In the genomic region with DNA sequence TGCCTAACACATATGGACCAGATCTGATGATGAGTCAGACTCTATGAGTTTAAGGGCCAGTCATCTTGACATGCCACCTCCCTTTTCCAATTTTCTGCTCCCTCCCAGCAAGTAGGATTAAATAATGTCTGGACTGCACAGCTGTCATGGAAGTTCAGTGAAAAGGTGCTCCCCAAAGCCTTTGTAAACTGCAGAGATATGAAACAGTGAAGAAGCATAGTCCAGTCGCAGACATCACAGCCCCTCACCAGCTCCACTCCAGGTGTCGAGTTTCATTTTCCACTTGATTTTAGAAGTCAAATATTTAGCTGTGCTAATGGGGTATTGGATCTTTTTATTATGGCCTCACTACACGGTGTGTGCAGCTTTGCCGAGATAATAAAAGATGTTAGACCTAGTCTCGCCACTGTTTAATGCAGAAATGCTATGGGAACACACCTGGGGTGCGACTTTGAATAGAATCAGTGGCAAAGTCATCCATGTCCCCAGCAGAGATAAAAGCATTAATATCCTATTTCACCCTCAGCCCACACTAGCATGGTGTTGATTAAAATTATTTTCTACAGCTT, we compare ENCODE assay signal across 21 mouse cellular contexts.
A peak's percentile ranks its signal among the peaks of the same experiment; 100 is the strongest.
DNase-seq lines count a peak whose midpoint lies in the region; ATAC-seq and TF ChIP-seq lines count a peak whose summit lies in the region.
"Had no signal": no experiment of that assay in that cellular context is flagged by ENCODE, and none has a peak within 500 bp of the region (broad histone marks: within the 10 kb centered on the region; RNA-seq: fewer than 3 reads in every experiment).

No protein-coding gene starts in this region.

- H3K4me2 ChIP-seq in forebrain, embryonic 14.5 days (ENCODE audit: low read length): no peak overlapping the region
- no peak overlapping the region for H3K4me2 ChIP-seq in forebrain, postnatal 0 days (ENCODE audit: low read depth)
- no peak overlapping the region for H3K4me2 ChIP-seq in midbrain, embryonic 15.5 days
- H3K4me2 ChIP-seq in midbrain, postnatal 0 days (ENCODE audit: low read depth, low read length, poor library complexity, severe bottlenecking): no peak overlapping the region
- H3K4me2 ChIP-seq: embryonic facial prominence, embryonic 13.5 days; embryonic facial prominence, embryonic 15.5 days had no signal

- peak; percentile 24 for DNase-seq in forebrain, embryonic 14.5 days (ENCODE audit: low spot score)
- DNase-seq in forebrain, postnatal 0 days: no peak
- DNase-seq in midbrain, postnatal 0 days (ENCODE audit: low spot score): no peak
- peak; percentile 6 for DNase-seq in brain, adult 2 months (ENCODE audit: low read depth, low spot score)
- DNase-seq in brain, embryonic 14.5 days (ENCODE audit: low read depth): peak; percentile 53
- no peak for DNase-seq in heart, postnatal 36 days
- DNase-seq: adrenal gland, adult 2 months; adrenal gland, postnatal 10 days; adrenal gland, postnatal 25 days; cerebellum, adult 11 months; cerebellum, adult 18-20 months; cerebellum, adult 8-10 months; cerebellum, adult 9-11 months; cerebellum, postnatal 14 days; cerebellum, postnatal 36 days; embryo, embryonic 11 days had no signal

- intact Hi-C loops in heart, postnatal 36 days (cut with DNase I): no loop called here

- H3K27me3 ChIP-seq in forebrain, embryonic 14.5 days (replicated peaks; ENCODE audit: control insufficient read depth, insufficient read depth, low read length): no peaks in the 10 kb centered on the region
- no peaks in the 10 kb centered on the region for H3K27me3 ChIP-seq in forebrain, postnatal 0 days (ENCODE audit: insufficient read depth, low read length)
- H3K27me3 ChIP-seq in midbrain, embryonic 15.5 days (replicated peaks): no peaks in the 10 kb centered on the region
- no peaks in the 10 kb centered on the region for H3K27me3 ChIP-seq in midbrain, postnatal 0 days (ENCODE audit: insufficient read depth, low read length)
- H3K27me3 ChIP-seq: embryonic facial prominence, embryonic 13.5 days; embryonic facial prominence, embryonic 15.5 days had no signal

- no peak overlapping the region for H3K4me3 ChIP-seq in forebrain, embryonic 14.5 days (ENCODE audit: low read depth, low read length)
- no peak overlapping the region for H3K4me3 ChIP-seq in forebrain, postnatal 0 days (ENCODE audit: low read depth, low read length)
- H3K4me3 ChIP-seq in midbrain, embryonic 15.5 days: no peak overlapping the region
- H3K4me3 ChIP-seq in midbrain, postnatal 0 days (ENCODE audit: low read depth, low read length): no peak overlapping the region
- H3K4me3 ChIP-seq: embryonic facial prominence, embryonic 13.5 days; embryonic facial prominence, embryonic 15.5 days; erythroblast, embryonic 14.5 days; forebrain, embryonic 10.5 days had no signal

- no peaks in the 10 kb centered on the region for H3K36me3 ChIP-seq in forebrain, embryonic 14.5 days (ENCODE audit: control insufficient read depth, insufficient read depth, low read length)
- H3K36me3 ChIP-seq in forebrain, postnatal 0 days (ENCODE audit: insufficient read depth): no peaks in the 10 kb centered on the region
- no peaks in the 10 kb centered on the region for H3K36me3 ChIP-seq in midbrain, embryonic 15.5 days (replicated peaks)
- no peaks in the 10 kb centered on the region for H3K36me3 ChIP-seq in midbrain, postnatal 0 days (ENCODE audit: insufficient read depth, low read length)
- H3K36me3 ChIP-seq: embryonic facial prominence, embryonic 13.5 days; embryonic facial prominence, embryonic 15.5 days; forebrain, embryonic 10.5 days had no signal

- no peak for TF ChIP-seq CTCF in forebrain, postnatal 0 days (IDR thresholded peaks at IDR 0.05; ENCODE audit: low read depth)
- no peak for TF ChIP-seq CTCF in midbrain, postnatal 0 days (IDR thresholded peaks at IDR 0.05)
- no peak for TF ChIP-seq CTCF in brain, embryonic 14.5 days (IDR thresholded peaks at IDR 0.05; ENCODE audit: borderline replicate concordance, extremely low read depth, insufficient read depth, insufficient read length)

- no peaks in the 10 kb centered on the region for H3K4me1 ChIP-seq in forebrain, embryonic 14.5 days (ENCODE audit: control insufficient read depth, insufficient read depth, low read length)
- no peaks in the 10 kb centered on the region for H3K4me1 ChIP-seq in forebrain, postnatal 0 days (ENCODE audit: insufficient read depth)
- no peaks in the 10 kb centered on the region for H3K4me1 ChIP-seq in midbrain, embryonic 15.5 days
- H3K4me1 ChIP-seq in midbrain, postnatal 0 days (ENCODE audit: insufficient read depth, low read length): no peaks in the 10 kb centered on the region
- H3K4me1 ChIP-seq: embryonic facial prominence, embryonic 13.5 days; embryonic facial prominence, embryonic 15.5 days; forebrain, embryonic 10.5 days had no signal

- H3K9me3 ChIP-seq in forebrain, embryonic 14.5 days (replicated peaks; ENCODE audit: control insufficient read depth, low read length): no peaks in the 10 kb centered on the region
- H3K9me3 ChIP-seq in forebrain, postnatal 0 days (ENCODE audit: low read length): no peaks in the 10 kb centered on the region
- H3K9me3 ChIP-seq in midbrain, embryonic 15.5 days: no peaks in the 10 kb centered on the region
- no peaks in the 10 kb centered on the region for H3K9me3 ChIP-seq in midbrain, postnatal 0 days (ENCODE audit: low read length)
- H3K9me3 ChIP-seq: embryonic facial prominence, embryonic 13.5 days; embryonic facial prominence, embryonic 15.5 days; forebrain, embryonic 10.5 days had no signal

- no peak for TF ChIP-seq POLR2A in brain, embryonic 14.5 days (IDR thresholded peaks at IDR 0.05; ENCODE audit: borderline replicate concordance, extremely low read depth, insufficient read depth, insufficient read length, poor library complexity, severe bottlenecking)

- H3K27ac ChIP-seq in forebrain, embryonic 14.5 days (ENCODE audit: low read depth, low read length): no peak overlapping the region
- H3K27ac ChIP-seq in forebrain, postnatal 0 days (ENCODE audit: low read depth, low read length): no peak overlapping the region
- no peak overlapping the region for H3K27ac ChIP-seq in midbrain, embryonic 15.5 days
- no peak overlapping the region for H3K27ac ChIP-seq in midbrain, postnatal 0 days (ENCODE audit: low read depth, low read length)
- H3K27ac ChIP-seq: embryonic facial prominence, embryonic 13.5 days; embryonic facial prominence, embryonic 15.5 days; forebrain, embryonic 10.5 days had no signal

- no peak overlapping the region for H3K9ac ChIP-seq in forebrain, embryonic 14.5 days (ENCODE audit: low read length)
- H3K9ac ChIP-seq in forebrain, postnatal 0 days: no peak overlapping the region
- no peak overlapping the region for H3K9ac ChIP-seq in midbrain, embryonic 15.5 days
- no peak overlapping the region for H3K9ac ChIP-seq in midbrain, postnatal 0 days (replicated peaks; ENCODE audit: low read length, poor library complexity, severe bottlenecking)
- H3K9ac ChIP-seq: embryonic facial prominence, embryonic 13.5 days; embryonic facial prominence, embryonic 15.5 days had no signal

- ATAC-seq in forebrain, embryonic 14.5 days: peak; percentile 18; the same call in 1 of the 2 replicates
- no peak for ATAC-seq in forebrain, postnatal 0 days
- peak; percentile 75 for ATAC-seq in midbrain, embryonic 15.5 days (replicated peaks)
- no peak for ATAC-seq in midbrain, postnatal 0 days (ENCODE audit: low FRiP score)

- 74% methylated on average over 6 of the region's 6 CpGs for WGBS in forebrain, embryonic 14.5 days
- 74% methylated on average over 6 of the region's 6 CpGs for WGBS in forebrain, postnatal 0 days
- WGBS in midbrain, embryonic 15.5 days: 63% methylated on average over 6 of the region's 6 CpGs
- 54% methylated on average over 6 of the region's 6 CpGs for WGBS in midbrain, postnatal 0 days

Comparison
In these comparisons a context has a peak if more than half of its experiments do, and no peak if none do; other contexts are left out.
1. ATAC-seq: peak in forebrain, embryonic 14.5 days (single experiment) and midbrain, embryonic 15.5 days (single experiment); none in forebrain, postnatal 0 days (single experiment) and midbrain, postnatal 0 days (single experiment).
2. DNase-seq: peak in forebrain, embryonic 14.5 days (single experiment), brain, adult 2 months (single experiment) and brain, embryonic 14.5 days (single experiment); none in forebrain, postnatal 0 days (single experiment), midbrain, postnatal 0 days (single experiment) and heart, postnatal 36 days (0 of 2).